Mouse (Mus musculus): ENCODE data around the gene Cdyl2.

Gene Cdyl2

DNA sequence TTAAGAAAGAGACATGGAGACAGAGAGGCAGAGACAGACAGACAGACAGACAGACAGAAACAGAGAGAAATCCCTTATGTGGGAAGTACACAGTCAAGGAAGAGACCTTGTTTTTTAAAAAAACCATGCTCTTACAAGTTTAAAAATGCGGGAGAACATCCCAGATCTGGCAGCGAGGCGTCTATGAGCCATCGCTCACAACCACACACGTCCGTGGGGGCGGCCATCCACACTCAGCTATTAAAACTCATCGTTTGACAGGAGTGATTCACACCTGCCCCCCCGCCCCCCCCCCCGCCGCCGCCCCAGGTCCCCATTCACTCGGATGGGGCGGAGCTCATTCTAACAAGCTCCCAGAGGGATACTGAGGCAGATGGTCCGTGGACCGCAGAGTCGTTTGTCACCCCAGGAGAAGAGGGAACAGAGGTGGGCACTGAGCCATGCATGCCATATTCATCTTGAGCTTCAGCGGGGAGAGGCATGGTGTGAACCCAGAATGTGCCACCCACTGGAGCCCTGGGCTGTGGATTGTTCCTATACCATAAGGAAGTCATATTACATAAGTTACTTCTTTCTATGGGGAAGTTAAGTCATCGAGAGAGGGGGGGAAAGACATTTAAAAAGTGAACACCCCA lies 113.0 kb downstream of the Cdyl2 start:
- peak; percentile 63 for DNase-seq

DNA sequence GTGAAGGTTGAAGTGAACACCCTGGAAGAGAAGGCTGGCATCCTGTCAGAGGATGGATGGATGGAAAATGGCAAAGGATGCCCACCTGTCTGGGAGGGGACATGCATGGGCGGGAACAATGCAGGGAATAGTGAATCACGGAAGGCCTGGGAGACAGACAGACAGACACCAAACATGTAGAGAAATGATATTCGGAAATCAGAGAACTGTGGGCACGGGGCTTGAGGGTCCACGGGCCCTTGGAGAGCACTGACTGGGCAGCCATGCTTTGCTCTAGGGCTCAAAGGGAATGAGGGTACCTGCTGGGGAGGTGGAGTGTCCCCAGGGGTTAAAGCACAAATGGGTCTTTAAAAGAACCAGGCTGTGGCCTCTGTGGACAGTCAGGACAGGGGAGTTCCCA lies 113.6 kb downstream of the Cdyl2 start:
- DNase-seq, result no peak

DNA sequence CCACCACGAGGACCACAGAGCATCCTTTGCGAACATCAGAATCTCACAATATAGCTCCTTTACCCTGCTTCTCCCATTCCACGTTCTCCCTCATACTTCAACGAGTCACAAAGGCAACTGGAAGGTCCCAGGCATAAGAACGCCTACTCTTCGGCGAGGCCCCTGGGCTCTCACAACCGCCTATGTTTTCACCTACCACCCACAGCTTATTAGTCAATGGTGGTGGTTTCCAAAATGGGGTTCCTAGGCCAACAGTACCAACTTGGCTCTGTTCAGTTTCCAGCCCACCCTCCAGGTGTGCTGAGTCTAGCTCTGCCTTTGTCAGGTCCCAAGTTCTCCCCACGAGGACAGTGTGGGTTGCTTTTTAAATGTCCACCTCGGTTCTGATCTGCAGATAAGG lies 114.0 kb downstream of the Cdyl2 start:
- DNase-seq, result peak; percentile 26

DNA sequence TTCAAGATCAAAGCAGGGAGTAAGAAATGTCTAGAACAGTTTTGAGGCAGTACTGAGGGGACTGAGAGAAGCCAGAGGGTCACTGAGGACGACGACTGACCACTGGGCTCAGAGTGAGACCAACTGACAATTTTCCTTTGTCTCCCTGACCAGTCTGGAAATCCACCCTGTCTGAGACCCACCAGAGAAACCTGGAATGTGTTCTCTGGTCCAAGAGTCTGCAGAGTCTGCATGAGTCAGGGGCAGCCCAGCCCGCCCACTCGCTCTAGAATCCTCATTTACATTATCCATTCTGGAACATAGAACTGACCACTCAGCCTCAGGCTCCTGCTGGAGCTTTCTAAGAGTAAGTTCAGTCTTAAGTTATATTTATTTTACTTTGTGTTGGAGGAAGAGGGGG lies 114.9 kb downstream of the Cdyl2 start:
- no peak for DNase-seq

DNA sequence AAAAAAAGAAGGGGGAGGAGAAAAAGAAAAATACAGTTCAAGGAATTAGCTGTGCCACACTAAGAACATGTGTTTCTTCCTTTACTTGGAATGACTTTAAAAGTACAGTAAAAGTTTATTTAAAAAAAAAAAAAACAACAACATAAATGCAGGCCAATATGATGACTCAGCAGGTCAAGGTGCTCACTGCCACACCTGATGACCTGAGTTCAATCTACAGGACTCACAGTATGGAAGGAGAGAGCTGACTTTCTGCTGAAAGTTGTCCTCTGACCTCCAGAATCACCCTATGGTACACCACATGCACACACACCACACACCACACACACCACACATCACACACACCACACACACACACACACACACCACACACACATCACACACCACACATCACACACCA lies 116.4 kb downstream of the Cdyl2 start:
- DNase-seq, result no peak

DNA sequence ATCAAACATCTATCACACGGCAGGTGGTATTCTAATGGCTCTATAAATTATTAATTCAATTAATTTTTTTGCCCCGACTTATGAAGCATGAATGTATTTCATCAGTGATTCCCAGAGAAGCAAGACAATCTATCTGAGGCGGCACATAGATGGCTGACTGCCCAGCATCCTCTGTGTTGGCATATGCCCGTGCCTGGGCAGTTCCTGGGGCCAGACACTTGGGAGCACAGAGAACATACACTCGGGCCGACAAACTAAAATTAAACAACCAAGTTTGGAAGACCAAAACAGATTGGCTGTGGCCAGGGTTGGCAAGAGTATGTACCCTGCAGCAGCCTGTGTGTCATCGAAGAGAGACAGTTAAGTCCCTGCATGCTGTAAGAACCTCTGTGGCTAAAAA lies 117.9 kb downstream of the Cdyl2 start:
- no peak for DNase-seq

DNA sequence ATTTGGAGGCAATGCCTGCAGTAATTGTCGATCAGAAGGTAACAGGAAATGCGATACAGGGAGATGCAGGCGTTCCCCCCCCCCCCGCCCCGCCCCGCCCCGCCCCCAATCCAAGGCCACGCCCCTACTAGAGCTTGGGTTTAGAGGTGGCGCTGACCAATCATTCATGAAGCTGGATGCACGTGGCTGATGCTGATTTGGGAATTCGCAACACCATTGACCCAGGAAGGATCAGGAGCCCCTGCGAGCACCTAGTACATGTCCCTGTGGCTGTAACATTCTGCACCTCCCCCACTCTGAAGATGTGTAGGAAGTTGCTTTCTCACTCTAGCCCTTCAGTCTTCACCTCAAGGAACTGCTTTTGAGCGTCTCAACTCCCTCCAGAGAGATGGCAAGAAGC lies 126.6 kb downstream of the Cdyl2 start:
- DNase-seq, result no peak

DNA sequence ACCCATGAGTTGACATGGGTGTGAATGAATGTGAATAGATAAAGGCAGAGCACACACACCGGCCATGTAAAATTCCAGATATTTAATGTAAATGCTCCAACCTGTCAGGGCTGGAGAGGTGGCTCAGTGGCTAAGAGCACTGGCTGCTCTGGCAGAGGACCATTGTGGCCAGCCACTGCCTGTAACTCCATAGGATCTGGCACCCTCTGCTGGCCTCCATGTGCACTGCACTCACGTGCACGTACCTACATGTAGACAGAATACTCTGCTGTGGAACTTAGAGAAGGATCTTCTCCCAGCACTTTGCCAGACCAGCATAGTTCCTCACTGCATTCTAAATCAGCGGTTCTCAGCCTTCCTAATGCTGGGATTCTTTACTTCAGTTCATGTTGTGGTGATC lies 130.0 kb downstream of the Cdyl2 start:
- no peak for DNase-seq

DNA sequence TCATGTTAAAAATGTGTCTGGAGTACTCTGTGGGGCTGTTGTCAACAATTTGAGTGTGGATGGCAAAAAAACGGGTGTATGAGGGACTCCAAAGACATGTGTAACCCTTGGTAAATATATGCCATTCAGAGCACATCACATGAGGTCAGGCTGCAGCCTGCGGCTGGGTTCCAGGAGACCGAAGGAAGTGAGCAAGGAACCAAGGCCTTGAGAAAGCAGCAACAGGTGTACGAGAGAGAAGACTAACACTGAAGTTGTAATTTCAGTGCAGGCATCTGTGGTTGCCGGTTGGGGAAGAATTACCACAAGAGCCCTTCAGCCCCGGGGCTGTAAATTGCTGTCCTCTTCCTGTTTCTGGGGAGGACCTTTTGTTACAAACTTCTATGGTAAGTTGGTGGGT lies 133.1 kb downstream of the Cdyl2 start:
- no peak for DNase-seq

DNA sequence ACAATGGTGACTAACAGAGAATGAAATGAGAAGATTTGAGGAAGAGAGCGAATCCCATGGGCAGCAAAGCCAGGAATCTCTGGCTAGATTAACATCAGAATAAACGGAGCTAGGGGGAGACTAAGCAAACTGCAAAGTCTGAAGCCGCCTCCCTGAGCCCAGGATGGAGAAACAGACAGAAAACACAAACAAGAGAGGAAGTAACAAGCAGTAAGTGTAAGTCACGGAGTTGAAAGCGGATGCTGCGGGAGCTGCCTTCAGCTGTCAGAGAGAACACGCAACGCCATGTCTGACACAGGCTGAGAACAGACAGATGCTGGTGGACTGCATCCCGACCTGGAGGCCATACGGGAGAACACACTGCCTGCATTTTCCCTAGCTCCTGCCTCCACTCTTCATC lies 141.6 kb downstream of the Cdyl2 start:
- no peak for DNase-seq

DNA sequence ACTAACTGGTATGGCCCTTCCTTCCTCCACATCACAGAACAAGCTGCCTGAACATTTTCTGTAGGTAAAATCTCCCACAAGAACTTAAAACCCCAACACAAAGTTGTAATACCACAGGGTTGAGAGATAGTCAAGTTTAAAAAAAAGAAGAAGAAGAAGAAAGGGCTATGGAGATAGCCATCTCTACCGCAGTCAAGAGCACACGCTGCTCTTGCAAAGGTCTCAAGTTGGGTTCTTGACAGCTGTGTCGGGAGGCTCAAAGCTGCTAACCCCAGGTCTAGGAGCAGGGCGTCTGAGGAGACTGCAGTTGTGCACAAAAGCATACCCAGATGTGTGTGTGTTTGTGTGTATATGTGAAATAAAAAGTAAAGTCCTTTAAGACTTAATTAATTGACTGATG lies 142.2 kb downstream of the Cdyl2 start:
- DNase-seq, result no peak

DNA sequence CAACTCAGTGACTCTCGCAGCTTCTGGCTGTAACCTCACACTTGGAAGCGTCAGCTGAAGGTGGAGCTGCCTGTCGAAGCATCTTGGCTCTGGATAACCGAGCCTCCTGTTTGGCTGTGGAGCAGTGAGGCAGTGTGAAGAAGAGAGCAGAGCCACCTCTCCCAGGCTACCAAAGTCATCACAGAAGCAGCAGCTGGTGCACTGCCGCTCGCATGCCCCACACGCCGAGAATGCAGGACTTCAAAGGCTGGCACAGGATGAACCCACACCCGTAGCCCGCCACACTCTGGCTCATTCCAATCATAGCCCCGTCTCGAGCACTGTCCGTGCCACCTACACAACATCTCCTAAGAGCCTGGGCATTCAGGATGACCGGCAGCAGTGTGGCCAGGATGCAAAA lies 142.7 kb downstream of the Cdyl2 start:
- DNase-seq, result no peak

DNA sequence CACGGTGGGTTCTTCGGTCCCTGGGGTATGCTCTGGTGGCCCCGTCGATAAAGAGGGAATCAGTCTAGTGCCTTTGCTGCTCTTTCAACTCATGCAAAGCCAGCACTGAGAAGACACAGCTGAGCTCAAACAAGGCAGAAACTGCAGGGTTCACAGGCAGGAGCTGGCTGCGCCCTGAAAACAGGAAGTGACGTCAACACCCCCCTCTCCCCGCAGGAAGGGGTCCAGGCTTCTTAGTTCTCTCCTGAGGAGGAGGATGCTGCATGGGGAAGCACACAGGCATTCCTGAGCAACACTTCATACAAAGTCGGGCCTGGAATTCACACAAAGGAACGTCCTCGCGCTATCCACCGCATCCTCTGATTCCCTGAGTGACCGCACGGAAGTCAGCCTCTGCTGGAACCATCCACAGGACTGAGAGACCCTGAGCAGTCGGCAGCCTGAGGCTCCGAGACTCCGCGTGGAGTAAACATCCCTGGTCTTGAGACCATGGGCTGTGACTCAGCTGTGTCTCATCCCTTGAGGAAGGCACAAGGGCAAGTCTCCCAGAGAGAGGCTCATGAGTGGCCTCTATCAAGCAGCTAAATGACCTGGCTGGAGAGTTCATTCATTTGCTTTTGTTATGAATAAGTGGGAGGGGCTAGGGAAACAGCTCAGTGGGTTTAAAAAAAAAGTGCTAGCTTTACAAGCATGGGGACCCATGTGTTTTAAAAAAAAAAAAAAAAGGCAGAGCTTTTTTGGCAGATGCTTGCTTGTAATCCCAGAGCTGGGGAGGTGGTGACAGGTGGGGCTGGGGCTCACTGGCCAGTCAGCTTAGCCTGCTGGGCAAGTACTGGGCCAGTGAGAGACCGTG lies 144.9 kb downstream of the Cdyl2 start:
- no peak for DNase-seq

DNA sequence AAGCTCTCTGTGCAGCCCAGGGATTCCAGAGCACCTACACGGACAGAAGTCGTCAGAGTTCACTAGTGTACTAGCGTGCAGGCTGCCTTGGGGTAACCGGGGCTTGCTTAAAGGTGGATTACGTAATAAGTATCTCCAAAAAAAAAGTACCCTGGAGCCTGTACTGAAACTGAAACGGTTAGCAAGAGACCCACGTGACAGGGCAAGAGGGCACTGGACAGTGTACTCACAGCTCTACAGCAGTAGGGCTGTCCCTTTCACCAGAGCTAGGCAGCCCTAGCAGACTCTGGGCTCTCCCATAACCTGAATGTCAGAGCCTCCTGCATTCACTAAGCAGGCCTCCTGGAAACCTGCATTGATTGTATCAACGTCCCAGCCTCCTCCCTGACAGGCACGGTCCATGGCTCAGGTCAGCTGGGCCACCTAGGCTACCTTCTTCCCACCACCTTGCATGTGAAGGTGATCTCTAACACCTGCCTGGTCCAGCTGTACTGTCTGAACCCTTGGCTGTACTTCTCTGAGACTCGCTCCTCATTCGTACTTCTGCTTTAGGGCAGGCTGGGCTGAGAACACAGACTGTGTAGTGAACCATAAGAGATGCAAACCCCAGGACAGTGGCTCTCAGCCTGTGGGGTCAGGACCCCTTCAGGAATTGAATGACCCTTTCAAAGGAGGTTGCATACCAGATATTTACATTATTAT lies 151.3 kb downstream of the Cdyl2 start:
- no peak for DNase-seq

DNA sequence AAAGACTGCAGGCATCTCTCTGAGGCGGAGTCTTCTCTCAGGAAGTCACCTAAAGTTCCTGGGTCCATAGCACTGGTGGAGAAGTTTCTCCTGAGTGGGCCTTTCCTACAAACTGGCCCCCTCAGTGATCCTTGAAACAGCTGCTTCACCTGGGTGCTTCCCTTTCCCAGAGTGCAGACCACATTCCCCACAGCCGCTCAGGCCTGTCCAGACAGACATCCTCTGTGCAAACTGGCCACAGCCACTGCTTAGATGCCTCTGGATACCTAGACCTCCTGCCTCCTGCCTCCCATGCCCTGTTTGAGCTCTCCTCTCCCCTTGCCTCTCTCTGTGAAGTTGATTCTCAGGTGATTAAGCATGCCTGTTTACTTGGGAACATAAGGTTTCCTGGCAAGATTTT lies 156.1 kb downstream of the Cdyl2 start:
- DNase-seq, result no peak

DNA sequence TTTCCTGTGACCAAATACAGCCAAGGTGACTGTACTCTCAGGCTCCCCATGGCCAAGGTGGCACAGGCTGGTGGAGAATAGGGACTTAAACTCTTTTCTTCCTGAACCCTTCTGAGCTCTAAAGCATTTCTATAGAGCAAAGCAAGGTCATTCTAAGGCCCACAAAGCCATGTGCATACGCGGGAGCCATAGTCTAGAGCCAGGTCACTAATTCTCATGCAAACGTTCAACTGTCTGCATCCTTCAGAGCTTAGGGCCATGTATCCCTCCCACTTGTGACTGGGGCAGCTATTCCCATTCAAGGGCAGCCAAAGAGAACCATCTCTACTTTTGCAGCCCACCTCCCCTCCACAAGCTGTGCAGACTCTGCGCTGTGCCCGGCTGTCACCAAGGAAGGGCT lies 159.7 kb downstream of the Cdyl2 start:
- DNase-seq, result no peak

DNA sequence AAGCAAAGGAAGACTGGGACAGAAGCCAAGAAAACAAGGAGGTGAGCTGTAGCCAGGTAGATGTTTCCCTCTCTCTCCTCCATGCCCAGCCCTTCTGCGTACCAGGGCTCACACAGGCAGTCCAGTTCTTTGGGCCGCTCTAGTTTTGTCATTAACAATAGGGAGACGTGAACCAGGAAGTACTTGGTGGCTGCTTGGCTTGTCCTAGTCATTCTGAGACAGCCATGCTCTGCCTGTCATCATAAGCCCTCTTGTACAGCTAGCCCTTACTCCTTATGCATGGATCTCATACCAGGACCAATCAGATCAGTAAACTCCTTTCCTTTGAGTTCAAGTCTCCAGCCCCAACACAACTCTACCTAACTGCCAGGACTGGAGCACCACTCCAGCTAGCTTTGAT lies 180.0 kb downstream of the Cdyl2 start:
- no peak for DNase-seq

DNA sequence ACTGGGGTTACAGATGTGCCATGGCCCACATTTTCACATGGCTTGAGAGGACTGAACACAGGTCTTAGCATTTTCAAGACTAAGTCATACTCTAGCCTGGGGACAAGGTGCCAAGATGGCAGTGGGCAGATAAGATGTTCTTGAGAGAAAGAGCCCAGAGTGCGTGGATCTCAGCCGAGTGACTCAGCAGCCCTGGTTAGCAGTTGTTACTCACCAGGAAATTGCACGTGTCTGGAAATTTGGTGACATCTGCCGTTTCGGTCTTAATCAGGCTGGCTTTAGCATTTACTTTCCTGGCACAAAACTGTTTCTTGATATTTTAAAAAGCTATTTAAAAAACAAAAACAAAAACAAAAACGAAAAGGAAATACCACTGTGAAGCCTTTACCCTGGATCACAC lies 180.5 kb downstream of the Cdyl2 start:
- peak; percentile 10 for DNase-seq

DNA sequence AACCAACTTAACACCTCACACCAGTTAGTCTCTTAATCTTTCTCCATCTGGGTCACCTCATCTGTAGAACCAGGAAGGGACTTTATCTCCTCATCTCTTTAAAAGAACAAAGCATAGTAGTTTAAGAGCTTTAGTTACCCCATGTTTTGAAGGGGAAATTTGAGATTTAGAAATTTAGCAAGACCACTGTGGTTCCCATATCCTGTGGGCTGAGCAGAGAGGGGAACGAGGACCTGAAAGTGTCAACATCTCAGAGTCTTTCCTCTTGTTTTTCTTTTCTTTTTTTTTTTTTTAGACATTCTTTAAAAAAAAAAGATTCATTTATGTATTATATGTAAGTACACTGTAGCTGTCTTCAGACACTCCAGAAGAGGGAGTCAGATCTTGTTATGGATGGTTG lies 189.4 kb downstream of the Cdyl2 start:
- DNase-seq, result no peak

DNA sequence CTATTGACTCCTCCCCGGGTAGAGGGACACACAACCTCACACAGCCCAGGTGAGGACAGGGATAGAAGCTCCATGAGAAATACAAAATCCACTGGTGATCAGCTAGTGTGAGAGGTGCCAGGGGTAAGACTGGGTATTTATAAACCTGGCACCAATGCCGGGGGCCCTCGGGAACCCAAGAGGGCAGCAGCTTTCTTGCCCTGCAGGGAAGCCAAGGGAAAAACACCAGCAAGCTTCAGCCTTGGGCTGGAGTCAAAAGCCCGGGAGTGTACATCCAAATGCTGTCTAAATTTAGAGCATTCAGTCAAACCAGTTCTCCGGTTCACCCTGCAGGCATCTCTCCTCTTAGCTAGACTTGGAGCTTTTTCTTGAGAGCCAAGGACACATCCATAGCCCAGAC lies 189.9 kb downstream of the Cdyl2 start:
- DNase-seq, result no peak

DNA sequence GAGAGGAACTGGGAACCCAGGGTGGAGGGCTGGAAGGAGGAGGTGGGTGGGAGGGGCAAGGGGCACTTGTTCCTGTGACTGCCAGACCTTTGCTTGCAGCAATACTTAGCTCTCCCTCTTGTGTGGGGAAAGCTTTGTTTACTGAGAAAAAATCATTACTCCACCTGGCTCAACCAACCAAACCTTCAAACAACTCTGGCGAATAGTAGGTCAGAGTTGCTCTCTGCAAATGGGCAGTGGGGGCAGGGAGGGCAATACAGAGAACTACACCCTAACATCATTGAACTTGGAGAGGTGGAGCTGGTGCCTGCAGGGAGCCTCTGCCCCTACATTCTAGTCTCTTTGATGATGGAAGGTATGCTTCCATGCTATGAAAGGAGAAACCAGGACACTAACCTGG lies 192.7 kb downstream of the Cdyl2 start:
- DNase-seq, result no peak

DNA sequence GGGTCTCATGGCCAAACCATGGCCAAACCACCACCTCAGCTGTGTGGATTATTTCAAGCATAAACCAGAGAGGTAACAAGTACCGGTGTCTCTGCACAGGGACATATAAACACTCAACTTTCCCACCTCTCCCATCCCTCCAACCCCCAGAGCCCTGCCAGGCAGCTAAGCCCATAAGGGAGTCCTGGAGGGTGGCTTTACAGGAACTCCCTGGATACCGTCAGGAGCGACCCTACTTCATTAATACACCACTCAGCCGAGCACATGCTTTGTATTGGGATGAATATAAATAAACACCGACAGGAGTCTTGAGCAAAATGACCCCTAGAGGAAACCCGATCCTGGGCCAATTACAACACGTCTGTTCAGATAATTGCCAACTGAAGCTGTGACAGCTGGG lies 194.0 kb downstream of the Cdyl2 start:
- no peak for DNase-seq

DNA sequence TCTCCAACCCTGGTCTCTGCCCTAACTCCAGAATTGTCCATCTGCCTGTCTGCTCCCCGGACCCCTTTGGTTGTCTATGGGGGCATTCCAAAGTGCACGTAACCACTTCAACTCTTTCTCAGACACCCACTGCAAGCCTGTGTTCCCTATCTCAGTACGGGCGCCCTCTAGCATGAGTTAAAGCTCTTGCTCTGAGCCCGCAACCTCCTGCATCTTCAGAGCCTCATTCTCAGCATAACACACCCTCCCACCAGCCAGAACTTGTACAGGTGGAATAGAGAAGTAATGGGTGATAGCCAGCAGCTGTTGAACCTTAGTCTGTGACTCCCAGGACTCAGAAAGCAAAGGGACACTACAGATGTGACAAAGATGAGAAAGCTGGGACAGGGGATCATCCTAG lies 196.0 kb downstream of the Cdyl2 start:
- no peak for DNase-seq

DNA sequence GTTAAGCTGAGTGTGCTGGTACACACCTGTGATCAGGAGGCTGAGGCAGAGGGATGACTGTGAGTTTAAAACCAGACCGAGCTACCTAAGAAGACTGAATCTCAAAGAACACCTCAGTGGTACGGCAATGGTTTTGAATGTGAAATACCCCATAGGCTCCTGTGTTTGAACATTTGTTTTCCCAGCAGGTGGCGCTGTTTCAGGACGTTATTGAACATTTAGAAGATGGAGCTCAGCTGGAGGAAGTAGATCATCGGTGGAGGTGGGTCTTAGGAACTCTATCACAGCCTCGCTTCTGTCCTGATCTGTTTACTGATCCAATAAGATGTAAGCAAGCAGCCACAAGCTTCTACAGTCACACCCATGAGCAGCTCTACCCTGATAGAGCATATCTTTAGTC lies 199.7 kb downstream of the Cdyl2 start:
- no peak for DNase-seq

All from layer of hippocampus, adult 9-11 months (tissue).